In the genomic region with DNA sequence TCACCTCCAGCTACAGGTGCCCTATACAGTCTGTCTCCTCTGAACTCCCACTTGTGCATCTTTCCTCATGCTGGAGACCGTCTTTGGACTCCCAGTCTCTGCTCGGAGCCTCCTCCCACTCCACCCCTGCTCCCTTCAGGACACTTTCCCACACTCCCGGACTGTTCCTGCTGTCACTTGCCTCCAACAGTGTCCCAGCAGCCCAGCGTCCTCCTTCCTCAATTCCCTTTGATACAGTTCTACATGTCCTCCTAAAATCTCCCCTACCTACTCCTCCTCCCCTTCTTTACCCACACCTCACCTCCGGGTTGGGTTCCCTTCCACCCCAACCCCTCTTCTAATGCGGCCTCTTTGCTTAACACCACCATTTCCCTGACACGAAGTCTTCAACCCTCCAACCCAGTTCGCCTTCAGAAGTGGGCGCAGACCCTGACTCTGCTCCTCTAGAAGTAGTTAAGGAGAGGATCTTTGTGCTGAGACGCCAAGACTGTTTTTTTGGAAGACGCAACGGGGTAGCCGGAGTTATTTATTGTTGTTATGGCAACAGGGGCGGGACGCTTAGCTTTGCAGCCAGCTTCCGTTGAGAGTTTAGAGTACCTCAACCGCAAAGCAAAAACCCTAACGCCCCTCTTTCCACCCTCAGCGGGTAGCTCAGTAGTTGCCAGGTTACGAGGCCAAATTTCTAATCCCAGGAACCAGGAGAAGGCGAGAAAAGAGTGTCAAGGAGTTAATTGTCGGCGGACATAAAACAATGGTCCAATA, we compare ENCODE assay signal across 9 mouse cellular contexts. TPM values are rescaled to one million over a fixed set of nuclear protein-coding genes. Genes with fewer than 3 reads are reported as not detected.
A peak's percentile ranks its signal among the peaks of the same experiment; 100 is the strongest.
DNase-seq lines count a peak whose midpoint lies in the region; ATAC-seq and TF ChIP-seq lines count a peak whose summit lies in the region.
"Had no signal": no experiment of that assay in that cellular context is flagged by ENCODE, and none has a peak within 500 bp of the region (broad histone marks: within the 10 kb centered on the region; RNA-seq: fewer than 3 reads in every experiment).

Lrrc23 (minus strand) TSS at position 506 of the 762 bp plus-strand sequence.

- no peak for TF ChIP-seq CTCF in testis, adult 2 months (IDR thresholded peaks at IDR 0.05; ENCODE audit: control insufficient read depth, insufficient read depth, insufficient replicate concordance, low read depth, low read length)

- H3K27ac ChIP-seq in testis, adult 2 months (ENCODE audit: control insufficient read depth, insufficient read depth, low read depth, low read length): peak within 1 kb of the TSS; percentile 87
- H3K27ac ChIP-seq in embryonic facial prominence, embryonic 12.5 days: no peak within 1 kb of the TSS
- H3K27ac ChIP-seq in limb, embryonic 13.5 days: no peak within 1 kb of the TSS
- H3K27ac ChIP-seq in midbrain, embryonic 13.5 days: no peak within 1 kb of the TSS

- peak within 1 kb of the TSS; percentile 70 for H3K4me2 ChIP-seq in embryonic facial prominence, embryonic 12.5 days (replicated peaks)
- peak within 1 kb of the TSS; percentile 71 for H3K4me2 ChIP-seq in limb, embryonic 13.5 days (replicated peaks)
- H3K4me2 ChIP-seq in midbrain, embryonic 13.5 days (replicated peaks): peak within 1 kb of the TSS; percentile 60

- DNase-seq in testis, postnatal 14 days (ENCODE audit: low spot score): no peak
- DNase-seq in thymus, postnatal 14 days: peak; percentile 85
- no peak for DNase-seq in frontal cortex, postnatal 25 days (ENCODE audit: low spot score in 2 of 2)

- H3K9me3 ChIP-seq in embryonic facial prominence, embryonic 12.5 days: no peaks in the 10 kb centered on the region
- no peaks in the 10 kb centered on the region for H3K9me3 ChIP-seq in limb, embryonic 13.5 days
- H3K9me3 ChIP-seq in midbrain, embryonic 13.5 days: no peaks in the 10 kb centered on the region

- 2% methylated on average over 23 of the region's 23 CpGs for WGBS in embryonic facial prominence, embryonic 12.5 days
- WGBS in limb, embryonic 13.5 days: 3% methylated on average over 23 of the region's 23 CpGs
- 2% methylated on average over 23 of the region's 23 CpGs for WGBS in midbrain, embryonic 13.5 days

- no peaks in the 10 kb centered on the region for H3K27me3 ChIP-seq in testis, adult 2 months (ENCODE audit: control insufficient read depth, insufficient read depth, low read length)
- peaks cover 5% of the 10 kb centered on the region for H3K27me3 ChIP-seq in embryonic facial prominence, embryonic 12.5 days
- peaks cover 8% of the 10 kb centered on the region; the same call in 1 of the 2 replicates for H3K27me3 ChIP-seq in limb, embryonic 13.5 days
- peaks cover 7% of the 10 kb centered on the region for H3K27me3 ChIP-seq in midbrain, embryonic 13.5 days

- H3K4me3 ChIP-seq in testis, adult 2 months (ENCODE audit: control insufficient read depth, low read depth, low read length): peak within 1 kb of the TSS; percentile 89
- peak within 1 kb of the TSS; percentile 37 for H3K4me3 ChIP-seq in embryonic facial prominence, embryonic 12.5 days
- H3K4me3 ChIP-seq in limb, embryonic 13.5 days: peak within 1 kb of the TSS; percentile 39
- peak within 1 kb of the TSS; percentile 36 for H3K4me3 ChIP-seq in midbrain, embryonic 13.5 days (replicated peaks)
- H3K4me3 ChIP-seq: erythroblast, embryonic 14.5 days had no signal

- 0 out of 2 replicates have a peak, but pooled peaks have one; percentile 3 for ATAC-seq in embryonic facial prominence, embryonic 12.5 days (ENCODE audit: insufficient number of reproducible peaks, insufficient read depth, low FRiP score, low TSS enrichment)
- ATAC-seq in hematopoietic stem cell, adult 5-6 weeks (replicated peaks in 1 of 2; ENCODE audit: insufficient read depth in 1 of 2, low FRiP score in 2 of 2, low TSS enrichment in 1 of 2, low read depth in 1 of 2, poor library complexity in 2 of 2, severe bottlenecking in 2 of 2): peak; percentile 86 to 87
- ATAC-seq in limb, embryonic 13.5 days (ENCODE audit: low FRiP score, low read depth): peak; percentile 73; the same call in 1 of the 2 replicates
- peak; percentile 65 for ATAC-seq in midbrain, embryonic 13.5 days

- TF ChIP-seq POLR2A in testis, adult 2 months (IDR thresholded peaks at IDR 0.05; ENCODE audit: control insufficient read depth, low read depth, low read length): peak; percentile 11; the same call in 1 of the 2 replicates

- peak within 1 kb of the TSS; percentile 2; the same call in 1 of the 2 replicates for H3K9ac ChIP-seq in embryonic facial prominence, embryonic 12.5 days
- H3K9ac ChIP-seq in limb, embryonic 13.5 days: peak within 1 kb of the TSS; percentile 51; the same call in 1 of the 2 replicates
- peak within 1 kb of the TSS; percentile 42; the same call in 1 of the 2 replicates for H3K9ac ChIP-seq in midbrain, embryonic 13.5 days (replicated peaks)

- H3K4me1 ChIP-seq in testis, adult 2 months (ENCODE audit: control insufficient read depth, insufficient read depth, low read length): peaks cover 20% of the 10 kb centered on the region
- H3K4me1 ChIP-seq in embryonic facial prominence, embryonic 12.5 days: peaks cover 11% of the 10 kb centered on the region; the same call in 1 of the 2 replicates
- H3K4me1 ChIP-seq in limb, embryonic 13.5 days: peaks cover 18% of the 10 kb centered on the region
- peaks cover 17% of the 10 kb centered on the region for H3K4me1 ChIP-seq in midbrain, embryonic 13.5 days (replicated peaks)

- no peaks in the 10 kb centered on the region; the same call in 1 of the 2 replicates for H3K36me3 ChIP-seq in testis, adult 2 months (ENCODE audit: control insufficient read depth, insufficient read depth, low read length)
- H3K36me3 ChIP-seq in embryonic facial prominence, embryonic 12.5 days: no peaks in the 10 kb centered on the region
- H3K36me3 ChIP-seq in limb, embryonic 13.5 days: no peaks in the 10 kb centered on the region
- H3K36me3 ChIP-seq in midbrain, embryonic 13.5 days: no peaks in the 10 kb centered on the region

RNA-seq across cellular contexts. Expression of gene Lrrc23, which starts in this region (rescaled TPM):
- 105 and 106 TPM in 2 replicates for polyA plus RNA-seq in testis, adult 2 months (2012; rRNA removed)
- polyA plus RNA-seq in embryonic facial prominence, embryonic 12.5 days (2016; fragmentation: Nextera tagmentation; extraction: Ambion mirVana): 0.59 and 1.0 TPM in 2 replicates
- 1.1 and 3.3 TPM in 2 replicates for total RNA-seq in hematopoietic stem cell, adult 5-6 weeks (2017)
- 0.59 and 0.86 TPM in 2 replicates for polyA plus RNA-seq in limb, embryonic 13.5 days (2015; fragmentation: Nextera tagmentation; extraction: Ambion mirVana)
- 2.3 and 4.3 TPM in 2 replicates for polyA plus RNA-seq in midbrain, embryonic 13.5 days (2015; fragmentation: Nextera tagmentation; extraction: Ambion mirVana)
- polyA plus RNA-seq: erythroblast, embryonic 14.5 days had no signal

Comparison
In these comparisons a context has a peak if more than half of its experiments do, and no peak if none do; other contexts are left out.
1. RNA of gene Lrrc23 (polyA plus RNA-seq): 105 to 106 TPM in testis, adult 2 months; 2.3 to 4.3 TPM in midbrain, embryonic 13.5 days, 0.59 to 1.0 TPM in embryonic facial prominence, embryonic 12.5 days and 0.59 to 0.86 TPM in limb, embryonic 13.5 days; every median in the first group is over 10 times any median in the second.
2. Peak in ATAC-seq, H3K4me3 ChIP-seq, H3K9ac ChIP-seq and H3K4me2 ChIP-seq in limb, embryonic 13.5 days; RNA of the gene not detected or under 1 TPM.
3. H3K4me3 ChIP-seq: peak in every context shown above with its lines; median percentile 89 in testis, adult 2 months; 39 in limb, embryonic 13.5 days; 37 in embryonic facial prominence, embryonic 12.5 days; 36 in midbrain, embryonic 13.5 days.
4. ATAC-seq: peak in every context shown above with its lines; median percentile 86 in hematopoietic stem cell, adult 5-6 weeks; 73 in limb, embryonic 13.5 days; 65 in midbrain, embryonic 13.5 days; 3 in embryonic facial prominence, embryonic 12.5 days.
5. Peak in every context shown above with its lines, with median percentiles within 50 percentile points of each other: H3K4me2 ChIP-seq and H3K9ac ChIP-seq.